In genomic region chr5:123027436-123027835, GRCm38 (mm10) we compare ENCODE assay signal across 16 mouse cellular contexts. TPM values are rescaled to one million over a fixed set of nuclear protein-coding genes. Genes with fewer than 3 reads are reported as not detected.
DNase-seq lines count a peak whose midpoint lies in the region; ATAC-seq lines count a peak whose summit lies in the region.
"Had no signal": no experiment of that assay in that cellular context is flagged by ENCODE, and none has a peak within 500 bp of the region (broad histone marks: within the 10 kb centered on the region; RNA-seq: fewer than 3 reads in every experiment).

No protein-coding gene starts in this region.

- 47% methylated on average over 6 of the region's 6 CpGs for WGBS in intestine, embryonic 16.5 days
- WGBS in midbrain, embryonic 10.5 days, result 85% methylated on average over 6 of the region's 6 CpGs

- peak; percentile 90 for ATAC-seq in intestine, embryonic 16.5 days
- ATAC-seq: Patski had no signal

- H3K27ac ChIP-seq in intestine, embryonic 16.5 days (ENCODE audit: low read length), result peak overlapping the region; percentile 67
- H3K27ac ChIP-seq in midbrain, embryonic 10.5 days (replicated peaks), result no peak overlapping the region
- H3K27ac ChIP-seq: limb, embryonic 13.5 days; neural tube, embryonic 15.5 days had no signal

- DNase-seq in layer of hippocampus, adult 11-12 months (ENCODE audit: low spot score), result peak; percentile 41
- no peak for DNase-seq in layer of hippocampus, postnatal 25 days (ENCODE audit: extremely low spot score in 1 of 2, low spot score in 1 of 2)
- DNase-seq in MEL-GATA-1-ER (ENCODE audit: extremely low read depth, low read depth), result peak; percentile 47
- no peak for DNase-seq in midbrain, embryonic 10.5 days (ENCODE audit: low spot score)
- no peak for DNase-seq in spleen, postnatal 36 days (ENCODE audit: low spot score in 2 of 2)
- DNase-seq in adrenal gland, postnatal 4 days (ENCODE audit: low spot score in 2 of 2), result no peak
- DNase-seq: cerebellum, postnatal 36 days; midbrain, embryonic 14.5 days; right cerebral cortex, postnatal 4 days had no signal

- 0 out of 2 replicates have a peak, but pooled peaks cover 5% of the 10 kb centered on the region for H3K36me3 ChIP-seq in intestine, embryonic 16.5 days (ENCODE audit: control insufficient read depth, insufficient read depth, low read length)
- H3K36me3 ChIP-seq in megakaryocyte, embryonic 14.5 days (replicated peaks; ENCODE audit: low read length), result peaks cover 91% of the 10 kb centered on the region
- H3K36me3 ChIP-seq in midbrain, embryonic 10.5 days, result peaks cover 35% of the 10 kb centered on the region

- H3K9ac ChIP-seq in intestine, embryonic 16.5 days (ENCODE audit: low read depth, low read length), result peak overlapping the region; percentile 24; the same call in 1 of the 2 replicates
- H3K9ac ChIP-seq: limb, embryonic 13.5 days; neural tube, embryonic 15.5 days had no signal

- no peak overlapping the region for H3K4me2 ChIP-seq in intestine, embryonic 16.5 days (ENCODE audit: low read depth, low read length)
- H3K4me2 ChIP-seq: limb, embryonic 13.5 days; neural tube, embryonic 15.5 days had no signal

- H3K4me3 ChIP-seq in intestine, embryonic 16.5 days (ENCODE audit: low read length), result no peak overlapping the region
- H3K4me3 ChIP-seq in megakaryocyte, embryonic 14.5 days (replicated peaks), result peak overlapping the region; percentile 21
- no peak overlapping the region for H3K4me3 ChIP-seq in midbrain, embryonic 10.5 days
- H3K4me3 ChIP-seq: limb, embryonic 13.5 days; neural tube, embryonic 15.5 days had no signal

- no peaks in the 10 kb centered on the region for H3K27me3 ChIP-seq in intestine, embryonic 16.5 days (replicated peaks; ENCODE audit: control insufficient read depth, insufficient read depth, low read length)
- no peaks in the 10 kb centered on the region for H3K27me3 ChIP-seq in megakaryocyte, embryonic 14.5 days (replicated peaks)
- H3K27me3 ChIP-seq in midbrain, embryonic 10.5 days (ENCODE audit: low read depth, poor library complexity, severe bottlenecking), result no peaks in the 10 kb centered on the region
- H3K27me3 ChIP-seq: limb, embryonic 13.5 days; neural tube, embryonic 15.5 days; Patski had no signal

- H3K4me1 ChIP-seq in intestine, embryonic 16.5 days (ENCODE audit: control insufficient read depth, insufficient read depth, low read length), result peaks cover 16% of the 10 kb centered on the region
- peaks cover 64% of the 10 kb centered on the region for H3K4me1 ChIP-seq in megakaryocyte, embryonic 14.5 days
- H3K4me1 ChIP-seq in midbrain, embryonic 10.5 days, result no peaks in the 10 kb centered on the region

- H3K9me3 ChIP-seq in intestine, embryonic 16.5 days (ENCODE audit: control insufficient read depth, low read length), result 0 out of 2 replicates have a peak, but pooled peaks cover 3% of the 10 kb centered on the region
- no peaks in the 10 kb centered on the region for H3K9me3 ChIP-seq in megakaryocyte, embryonic 14.5 days
- peaks cover 3% of the 10 kb centered on the region; the same call in 1 of the 2 replicates for H3K9me3 ChIP-seq in midbrain, embryonic 10.5 days (replicated peaks)
- H3K9me3 ChIP-seq: limb, embryonic 13.5 days; neural tube, embryonic 15.5 days had no signal

RNA-seq across cellular contexts. Expression of gene Orai1, which starts 12.6 kb away (rescaled TPM):
- 10 to 100 TPM; 11.0 to 11.7 TPM for total RNA-seq in layer of hippocampus, postnatal 25 days (2021)
- 20.1 and 21.9 TPM in 2 replicates for polyA plus RNA-seq in intestine, embryonic 16.5 days (2015; fragmentation: Nextera tagmentation; extraction: Ambion mirVana)
- 111 and 131 TPM in 2 replicates for polyA plus RNA-seq in megakaryocyte, embryonic 14.5 days (2012; ENCODE audit: insufficient read depth, low replicate concordance)
- 8.7 and 10.3 TPM in 2 replicates for polyA plus RNA-seq in midbrain, embryonic 10.5 days (2016; fragmentation: Nextera tagmentation; extraction: Ambion mirVana)
- 10 to 100 TPM; 12.6 to 14.1 TPM for total RNA-seq in adrenal gland, postnatal 4 days (2021)

RNA-seq across cellular contexts. Expression of gene Morn3, which starts 19.4 kb away (rescaled TPM):
- 1 to 10 TPM in 1 of 2 experiments, not detected in 1; 1.5 TPM for total RNA-seq in layer of hippocampus, postnatal 25 days (2021)
- polyA plus RNA-seq in intestine, embryonic 16.5 days (2015; fragmentation: Nextera tagmentation; extraction: Ambion mirVana), result 0.57 TPM in 1 of 2 replicates, not detected in the other
- polyA plus RNA-seq in megakaryocyte, embryonic 14.5 days (2012; ENCODE audit: insufficient read depth, low replicate concordance), result not detected in 2 replicates
- 0.21 and 0.67 TPM in 2 replicates for polyA plus RNA-seq in midbrain, embryonic 10.5 days (2016; fragmentation: Nextera tagmentation; extraction: Ambion mirVana)
- not detected for total RNA-seq in adrenal gland, postnatal 4 days (2021)
- total RNA-seq: gastrocnemius, adult 18-20 months; heart, postnatal 36 days had no signal
- polyA plus RNA-seq: limb, embryonic 13.5 days; midbrain, embryonic 14.5 days had no signal

RNA-seq across cellular contexts. Expression of gene Kdm2b, which starts 37.8 kb away (rescaled TPM):
- 10 to 100 TPM; 36.9 to 38.4 TPM for total RNA-seq in layer of hippocampus, postnatal 25 days (2021)
- polyA plus RNA-seq in intestine, embryonic 16.5 days (2015; fragmentation: Nextera tagmentation; extraction: Ambion mirVana), result 21.6 and 22.4 TPM in 2 replicates
- polyA plus RNA-seq in megakaryocyte, embryonic 14.5 days (2012; ENCODE audit: insufficient read depth, low replicate concordance), result 19.1 and 24.4 TPM in 2 replicates
- 77.9 and 83.9 TPM in 2 replicates for polyA plus RNA-seq in midbrain, embryonic 10.5 days (2016; fragmentation: Nextera tagmentation; extraction: Ambion mirVana)
- total RNA-seq in adrenal gland, postnatal 4 days (2021), result 10 to 100 TPM; 32.9 to 33.7 TPM

RNA-seq across cellular contexts. Expression of gene Tmem120b, which starts 40.8 kb away (rescaled TPM):
- total RNA-seq in layer of hippocampus, postnatal 25 days (2021), result 10 to 100 TPM; 13.8 to 18.4 TPM
- polyA plus RNA-seq in intestine, embryonic 16.5 days (2015; fragmentation: Nextera tagmentation; extraction: Ambion mirVana), result 10.4 and 10.9 TPM in 2 replicates
- polyA plus RNA-seq in megakaryocyte, embryonic 14.5 days (2012; ENCODE audit: insufficient read depth, low replicate concordance), result 5.3 and 6.9 TPM in 2 replicates
- polyA plus RNA-seq in midbrain, embryonic 10.5 days (2016; fragmentation: Nextera tagmentation; extraction: Ambion mirVana), result 10.3 and 10.4 TPM in 2 replicates
- total RNA-seq in adrenal gland, postnatal 4 days (2021), result 10 to 100 TPM; 11.4 to 12.2 TPM

Comparison
In these comparisons a context has a peak if more than half of its experiments do, and no peak if none do; other contexts are left out.
1. DNase-seq: peak in layer of hippocampus, adult 11-12 months (single experiment) and MEL-GATA-1-ER (single experiment); none in layer of hippocampus, postnatal 25 days (0 of 2), midbrain, embryonic 10.5 days (single experiment), spleen, postnatal 36 days (0 of 2) and adrenal gland, postnatal 4 days (0 of 2).